Mouse (Mus musculus): ENCODE data around the gene 5730480H06Rik.

5730480H06Rik gene

GRCm38 (mm10) chr5:48430459-48430858, 102.7 kb downstream of the 5730480H06Rik start:
- DNase-seq = no peak

- DNase-seq = no peak
Observed at GRCm38 (mm10) chr5:48448888-48449287, 121.1 kb downstream of the 5730480H06Rik start.

DNA sequence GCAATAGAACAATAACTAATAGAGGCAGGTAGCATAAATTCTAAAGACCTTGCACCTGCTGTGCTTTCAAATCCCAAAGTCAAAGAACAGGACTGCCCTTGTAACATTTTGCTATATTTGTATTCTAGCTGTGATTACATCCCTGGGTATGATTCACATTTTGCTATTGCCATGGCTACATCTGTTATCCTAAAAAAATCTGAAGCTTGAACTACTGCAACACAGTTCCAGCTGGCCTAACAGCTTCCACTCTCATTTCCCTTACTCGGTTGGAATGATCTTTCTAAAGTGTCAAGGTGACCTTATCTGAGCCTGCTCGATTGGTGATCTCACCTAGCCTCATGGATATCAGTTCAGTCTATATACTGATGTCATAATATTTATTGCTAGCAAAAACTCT, 132.5 kb downstream of the 5730480H06Rik start:
- no peak for DNase-seq
